Mouse (Mus musculus) hindbrain, embryonic 11.5 days (tissue): Measurements from ENCODE around the gene Inha. TPM values are rescaled to one million over a fixed set of nuclear protein-coding genes. Genes with fewer than 3 reads are reported as not detected.

Source experiments
- ATAC-seq: fragments of 200-750 bp; cut with Nextera tagmentation; 2 replicates; pipeline ENCODE4 v1.8.0; 2017; ENCODE audit warnings: mild to moderate bottlenecking, moderate TSS enrichment, moderate library complexity; ENCODE audit not compliant: low FRiP score
- DNase-seq: peaks from one replicate; pipeline ENCODE4 v3.0.0-alpha.2; 2015; ENCODE audit warnings: low spot score
- H3K27ac ChIP-seq: fragments of 300-500 bp; sonication (generic); 2 replicates; pipeline ENCODE4 v1.5.1; 2014; ENCODE audit warnings: mild to moderate bottlenecking, low read depth, low read length
- H3K27me3 ChIP-seq: fragments of 300-500 bp; sonication (generic); 2 replicates; pipeline ENCODE4 v1.6.1; 2014; ENCODE audit warnings: mild to moderate bottlenecking, low read length, moderate library complexity, mixed read lengths; ENCODE audit not compliant: control insufficient read depth, insufficient read depth
- H3K36me3 ChIP-seq: fragments of 300-500 bp; sonication (generic); 2 replicates; pipeline ENCODE4 v1.6.1; 2014; ENCODE audit warnings: mild to moderate bottlenecking, low read length, moderate library complexity, mixed read lengths; ENCODE audit not compliant: control insufficient read depth, insufficient read depth
- H3K4me1 ChIP-seq: fragments of 300-500 bp; sonication (generic); replicated peaks from 2 replicates; pipeline ENCODE4 v1.6.1; 2014; ENCODE audit warnings: low read length, mixed read lengths; ENCODE audit not compliant: control insufficient read depth, insufficient read depth
- H3K4me2 ChIP-seq: fragments of 300-500 bp; sonication (generic); replicated peaks from 2 replicates; pipeline ENCODE4 v1.6.1; 2014; ENCODE audit warnings: mild to moderate bottlenecking, low read depth, low read length
- H3K4me3 ChIP-seq: fragments of 300-500 bp; sonication (generic); 2 replicates; pipeline ENCODE4 v1.5.1; 2014; ENCODE audit warnings: low read depth, low read length
- H3K9ac ChIP-seq: fragments of 300-500 bp; sonication (generic); 2 replicates; pipeline ENCODE4 v1.6.1; 2014; ENCODE audit warnings: low read depth, low read length
- H3K9me3 ChIP-seq: fragments of 300-500 bp; sonication (generic); 2 replicates; pipeline ENCODE4 v1.6.1; 2016; ENCODE audit warnings: low read length; ENCODE audit not compliant: control insufficient read depth
- WGBS: fragments of 180-500 bp; shearing (Covaris S2); extraction: QIAGEN DNeasy Blood & Tissue Kit; methylation state at CpG from one replicate; pipeline ENCODE4 v1.1.7; 2014; 5-methylcytosine and 5-hydroxymethylcytosine counted together
- polyA plus RNA-seq: library from polyadenylated mRNA; unstranded; fragments of >200 nt; fragmentation: Nextera tagmentation; extraction: Ambion mirVana; gene quantifications from 2 replicates; pipeline ENCODE4 v1.2.1, GENCODE M21; 2014

Inha gene
- polyA plus RNA-seq, 1 experiment from 2014 or later: 2.0 TPM

DNA sequence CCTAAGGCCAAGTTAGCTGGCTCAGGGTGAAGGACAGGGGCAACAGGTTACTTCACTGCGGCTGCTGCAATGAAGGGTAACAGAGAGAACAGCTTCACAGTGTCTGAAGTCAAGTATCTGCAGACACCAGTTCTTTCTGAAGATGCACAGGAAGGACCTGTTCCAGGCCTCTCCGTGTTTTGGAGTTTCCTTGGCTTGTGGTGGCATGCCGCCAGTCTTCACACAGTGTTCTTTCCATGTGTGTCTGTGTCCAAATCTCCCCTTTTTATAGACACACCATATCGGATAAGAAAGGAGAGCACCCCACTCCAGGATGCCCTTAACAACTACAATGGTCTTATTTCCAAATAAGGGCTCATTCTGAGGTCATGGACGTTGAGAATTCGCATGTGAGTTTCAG is 37.5 kb downstream of the Inha start:
- no peaks in the 10 kb centered on the region for H3K27me3 ChIP-seq
- 93% methylated on average over 6 of the region's 6 CpGs for WGBS
- 0 out of 2 replicates have a peak, but pooled peaks cover 2% of the 10 kb centered on the region for H3K4me1 ChIP-seq
- DNase-seq (no peak), ATAC-seq (no peak)
- no peak overlapping the region for H3K27ac ChIP-seq
- H3K4me3 ChIP-seq: no peak overlapping the region
- no peaks in the 10 kb centered on the region for H3K9me3 ChIP-seq
- H3K36me3 ChIP-seq: no peaks in the 10 kb centered on the region
- no peak overlapping the region for H3K9ac ChIP-seq
- no peak overlapping the region for H3K4me2 ChIP-seq

DNA sequence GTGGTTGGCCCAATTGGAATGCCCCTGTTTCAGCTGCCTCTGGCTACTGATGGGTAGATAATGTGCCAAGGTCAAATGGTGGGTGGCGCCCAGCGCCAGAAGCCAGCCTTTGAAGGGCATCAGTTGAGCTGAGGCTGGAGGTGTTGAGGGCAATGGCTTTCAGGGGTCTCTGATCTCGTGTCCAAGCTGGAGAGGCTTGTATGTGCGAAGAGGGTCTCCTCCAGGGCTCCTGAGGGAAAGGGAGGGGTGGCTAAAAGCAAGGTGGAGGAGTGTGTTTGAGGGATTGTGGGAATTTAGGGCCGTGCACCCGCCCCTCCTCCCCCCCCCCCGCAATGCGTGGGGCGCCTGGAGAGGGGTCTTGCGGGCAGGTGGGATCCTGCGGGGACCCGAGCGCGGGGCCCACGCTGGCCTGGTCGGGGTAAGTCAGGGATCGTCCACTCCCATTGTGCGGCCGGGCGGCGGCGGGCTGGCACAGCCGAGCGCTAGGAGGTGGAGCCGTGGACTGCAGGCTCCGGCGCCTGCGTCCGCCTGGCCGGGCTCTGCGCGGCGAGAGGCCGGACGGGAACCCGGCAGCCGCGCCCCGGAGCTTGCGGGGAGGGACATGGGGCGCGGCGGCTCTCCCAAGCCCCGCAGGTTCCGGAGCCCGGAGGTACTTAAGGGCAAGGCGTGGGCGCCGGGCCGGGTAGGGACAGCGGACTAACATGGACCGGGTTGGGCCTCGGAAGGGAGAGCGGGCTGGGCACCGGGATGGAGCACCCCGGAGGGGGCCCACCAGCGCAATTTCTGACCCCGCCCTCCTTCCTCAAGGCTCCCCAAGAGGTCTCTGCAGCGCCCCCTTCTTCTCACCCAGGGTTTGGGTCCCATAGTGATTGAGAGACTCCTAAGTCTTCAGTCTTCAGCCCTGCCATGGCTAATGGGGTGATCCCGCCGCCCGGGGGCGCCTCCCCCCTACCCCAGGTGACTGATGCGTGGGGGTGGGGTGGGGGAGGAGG is 39.4 kb downstream of the Inha start, which contains the start of gene Slc4a3:
TSS of gene Slc4a3 (plus strand) at position 302 of the 992 bp plus-strand sequence.
- 2% methylated on average over 54 of the region's 64 CpGs for WGBS
- H3K4me2 ChIP-seq: peak within 1 kb of the TSS; percentile 81
- peak; percentile 83 for ATAC-seq
- no peaks in the 10 kb centered on the region; the same call in 1 of the 2 replicates for H3K36me3 ChIP-seq
- H3K4me1 ChIP-seq: 0 out of 2 replicates have a peak, but pooled peaks cover 2% of the 10 kb centered on the region
- peak; percentile 77 for DNase-seq
- peak within 1 kb of the TSS; percentile 74 for H3K27ac ChIP-seq
- no peaks in the 10 kb centered on the region for H3K9me3 ChIP-seq
- H3K27me3 ChIP-seq: no peaks in the 10 kb centered on the region
- H3K4me3 ChIP-seq: peak within 1 kb of the TSS; percentile 73
- peak within 1 kb of the TSS; percentile 83 for H3K9ac ChIP-seq

DNA sequence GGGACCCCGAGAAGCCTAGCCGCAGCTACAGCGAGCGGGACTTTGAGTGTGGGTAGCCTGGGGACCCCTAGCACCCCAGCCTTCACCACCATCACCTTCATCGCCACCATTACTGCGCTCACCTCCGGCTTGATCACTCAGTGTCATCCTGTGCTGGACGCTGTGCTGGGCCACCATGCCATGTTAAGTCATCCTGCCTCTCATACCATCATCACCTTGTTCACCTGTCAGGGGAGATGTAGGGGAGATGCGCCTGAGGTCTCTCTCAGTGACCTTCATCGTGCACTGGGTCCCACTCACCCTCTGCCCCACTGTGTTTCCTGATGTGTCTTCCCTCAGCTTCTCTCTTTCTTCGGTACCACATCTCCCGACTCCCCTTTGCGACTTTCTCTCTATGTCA is 40.5 kb downstream of the Inha start:
- WGBS: 92% methylated on average over 13 of the region's 13 CpGs
- 0 out of 2 replicates have a peak, but pooled peaks cover 2% of the 10 kb centered on the region for H3K4me1 ChIP-seq
- no peak overlapping the region; the same call in 1 of the 2 replicates for H3K4me2 ChIP-seq
- H3K9me3 ChIP-seq: no peaks in the 10 kb centered on the region
- H3K27ac ChIP-seq: no peak overlapping the region
- H3K27me3 ChIP-seq: no peaks in the 10 kb centered on the region
- no peak overlapping the region for H3K4me3 ChIP-seq
- H3K9ac ChIP-seq: no peak overlapping the region
- no peak for DNase-seq
- no peak for ATAC-seq
- no peaks in the 10 kb centered on the region; the same call in 1 of the 2 replicates for H3K36me3 ChIP-seq

DNA sequence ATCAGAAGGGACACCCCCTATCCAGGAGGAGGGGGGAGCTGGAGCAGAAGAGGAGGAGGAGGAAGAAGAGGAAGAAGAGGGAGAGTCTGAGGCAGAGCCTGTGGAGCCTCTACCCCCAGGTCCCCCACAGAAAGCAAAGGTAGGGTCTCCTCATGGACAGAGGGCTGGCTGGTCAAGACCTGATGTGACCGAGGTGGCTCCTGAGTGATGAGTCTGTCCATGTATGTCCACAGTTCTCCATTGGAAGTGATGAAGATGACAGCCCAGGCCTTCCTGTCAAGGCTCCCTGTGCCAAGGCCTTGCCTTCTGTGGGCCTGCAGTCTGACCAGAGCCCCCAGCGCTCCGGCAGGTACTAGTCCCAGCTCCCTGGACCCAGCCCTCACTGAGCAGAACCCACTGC is 41.2 kb downstream of the Inha start:
- 95% methylated on average over 3 of the region's 3 CpGs for WGBS
- ATAC-seq: no peak

DNA sequence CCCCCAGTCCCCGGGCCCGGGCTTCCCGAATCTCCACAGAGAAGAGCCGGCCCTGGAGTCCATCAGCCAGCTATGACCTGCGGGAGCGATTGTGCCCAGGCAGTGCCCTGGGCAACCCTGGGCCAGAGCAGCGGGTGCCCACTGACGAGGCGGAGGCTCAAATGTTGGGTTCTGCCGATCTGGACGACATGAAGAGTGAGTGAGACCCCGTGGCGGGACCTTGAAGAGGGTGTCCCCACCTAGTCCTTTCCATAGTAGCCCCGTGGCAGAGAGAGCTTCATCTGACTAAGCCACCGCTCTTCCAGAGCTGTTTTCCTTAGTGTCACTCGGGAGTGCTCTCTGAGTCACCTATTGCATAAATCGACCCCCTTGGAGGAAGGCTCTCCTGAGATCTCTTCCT is 42.0 kb downstream of the Inha start:
- Histone ChIP-seq H3K27ac (no peak overlapping the region), H3K27me3 (no peaks in the 10 kb centered on the region), H3K4me1 (0 out of 2 replicates have a peak, but pooled peaks cover 2% of the 10 kb centered on the region), H3K4me3 (no peak overlapping the region), H3K4me2 (no peak overlapping the region), H3K9me3 (no peaks in the 10 kb centered on the region), H3K9ac (no peak overlapping the region), H3K36me3 (no peaks in the 10 kb centered on the region; the same call in 1 of the 2 replicates)
- ATAC-seq: no peak
- DNase-seq: no peak
- 90% methylated on average over 17 of the region's 17 CpGs for WGBS

More for the DNA sequence above, 41.2 kb downstream of the Inha start:
- no peaks in the 10 kb centered on the region; the same call in 1 of the 2 replicates for H3K36me3 ChIP-seq
- H3K4me1 ChIP-seq: 0 out of 2 replicates have a peak, but pooled peaks cover 2% of the 10 kb centered on the region
- no peak overlapping the region for H3K9ac ChIP-seq
- no peak overlapping the region for H3K4me2 ChIP-seq
- no peak overlapping the region for H3K27ac ChIP-seq
- no peaks in the 10 kb centered on the region for H3K9me3 ChIP-seq
- DNase-seq: no peak
- H3K4me3 ChIP-seq: no peak overlapping the region
- no peaks in the 10 kb centered on the region for H3K27me3 ChIP-seq

DNA sequence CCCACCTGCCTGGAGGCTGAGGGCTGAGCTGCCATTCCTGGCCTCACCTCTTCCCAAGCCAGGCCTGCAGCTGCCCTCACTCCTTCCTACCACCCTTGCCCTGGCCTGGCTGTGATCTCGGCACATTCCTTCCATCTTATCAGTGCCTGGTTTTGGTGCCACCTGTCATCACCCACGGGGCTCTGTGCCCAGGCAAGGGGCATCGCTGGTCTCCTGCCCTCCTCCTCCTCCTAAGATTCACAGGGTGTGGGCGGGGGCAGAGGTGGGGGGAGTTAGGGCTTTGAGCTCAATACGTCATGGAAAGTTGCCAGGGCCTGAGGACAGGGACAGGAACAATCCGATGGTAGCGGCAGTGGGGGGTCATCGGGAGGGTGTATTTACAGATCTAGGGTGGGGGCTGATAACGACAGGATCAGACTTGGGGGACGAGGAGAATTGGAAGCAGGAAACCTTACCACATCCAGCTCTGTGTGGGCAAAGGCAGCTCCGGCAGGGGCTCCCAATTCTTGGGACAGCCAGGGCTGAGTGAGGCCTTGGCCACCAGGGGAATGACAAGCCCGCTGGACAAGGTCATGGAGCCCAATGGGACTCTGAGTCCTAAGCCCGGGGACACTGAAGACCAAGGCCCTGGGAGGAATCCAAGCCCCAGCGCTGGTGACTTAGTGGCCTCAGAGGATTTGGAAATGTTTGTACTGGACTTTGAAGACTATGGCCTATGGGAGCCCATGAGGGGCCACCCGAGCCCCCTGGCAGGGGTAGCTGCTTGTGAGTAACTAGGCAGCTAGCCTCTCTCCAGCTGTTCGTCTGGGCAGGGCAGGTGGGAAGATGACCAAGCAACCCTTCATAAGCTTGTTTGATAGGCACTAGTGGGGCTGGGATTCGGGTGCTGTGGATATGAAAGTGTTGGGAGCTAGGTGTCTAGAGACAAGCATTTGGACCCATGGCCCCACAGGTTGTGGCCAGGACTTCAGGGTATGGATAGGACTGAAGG is 42.7 kb downstream of the Inha start:
- Histone ChIP-seq H3K9ac (no peak overlapping the region), H3K27me3 (no peaks in the 10 kb centered on the region), H3K4me1 (0 out of 2 replicates have a peak, but pooled peaks cover 2% of the 10 kb centered on the region), H3K9me3 (no peaks in the 10 kb centered on the region), H3K27ac (no peak overlapping the region), H3K4me2 (no peak overlapping the region), H3K36me3 (no peaks in the 10 kb centered on the region; the same call in 1 of the 2 replicates), H3K4me3 (no peak overlapping the region)
- ATAC-seq (no peak), DNase-seq (no peak)
- 90% methylated on average over 17 of the region's 17 CpGs for WGBS

DNA sequence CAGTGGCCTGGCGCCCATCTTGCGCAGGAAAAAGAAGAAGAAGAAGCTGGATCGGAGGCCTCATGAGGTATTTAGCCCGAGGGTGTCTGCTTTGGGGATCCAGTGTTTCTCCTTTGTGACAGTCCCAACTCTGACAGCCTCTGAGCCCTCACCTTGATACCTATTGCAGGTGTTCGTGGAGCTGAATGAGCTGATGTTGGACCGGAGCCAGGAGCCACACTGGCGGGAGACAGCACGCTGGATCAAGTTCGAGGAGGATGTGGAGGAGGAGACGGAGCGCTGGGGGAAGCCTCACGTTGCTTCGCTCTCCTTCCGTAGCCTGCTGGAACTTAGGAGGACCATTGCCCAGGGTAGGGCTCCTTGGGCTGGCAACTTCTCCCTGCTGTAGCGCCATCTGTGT is 43.7 kb downstream of the Inha start:
- no peak overlapping the region for H3K27ac ChIP-seq
- 93% methylated on average over 15 of the region's 15 CpGs for WGBS
- 0 out of 2 replicates have a peak, but pooled peaks cover 2% of the 10 kb centered on the region for H3K4me1 ChIP-seq
- DNase-seq (no peak), ATAC-seq (no peak)
- no peaks in the 10 kb centered on the region; the same call in 1 of the 2 replicates for H3K36me3 ChIP-seq
- H3K9me3 ChIP-seq: no peaks in the 10 kb centered on the region
- no peak overlapping the region for H3K4me2 ChIP-seq
- H3K9ac ChIP-seq: no peak overlapping the region
- H3K4me3 ChIP-seq: no peak overlapping the region
- H3K27me3 ChIP-seq: no peaks in the 10 kb centered on the region

DNA sequence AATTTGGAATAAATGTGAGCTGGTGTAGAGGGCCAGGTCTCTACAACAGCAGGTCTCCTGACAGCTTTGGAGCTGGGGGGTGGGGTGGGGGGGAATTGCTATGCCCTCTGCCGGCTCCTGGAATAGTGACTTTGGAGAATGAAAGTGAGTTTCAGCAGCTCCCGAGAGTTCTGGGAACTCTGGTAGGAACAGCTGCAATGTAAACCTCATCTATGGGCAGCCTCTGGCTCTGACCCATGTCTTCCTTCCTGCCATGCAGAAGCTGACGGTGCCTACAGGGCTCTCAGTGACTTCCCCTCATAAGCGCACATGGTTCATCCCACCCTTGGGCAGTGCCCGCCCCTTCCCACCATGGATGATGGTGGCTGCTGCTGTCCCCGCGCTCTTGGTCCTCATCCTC is 48.8 kb downstream of the Inha start:
- no peak overlapping the region for H3K4me2 ChIP-seq
- H3K9me3 ChIP-seq: no peaks in the 10 kb centered on the region
- DNase-seq (no peak), ATAC-seq (no peak)
- 92% methylated on average over 7 of the region's 7 CpGs for WGBS
- H3K36me3 ChIP-seq: no peaks in the 10 kb centered on the region
- H3K9ac ChIP-seq: no peak overlapping the region
- H3K27me3 ChIP-seq: no peaks in the 10 kb centered on the region
- no peak overlapping the region for H3K4me3 ChIP-seq
- 0 out of 2 replicates have a peak, but pooled peaks cover 2% of the 10 kb centered on the region for H3K4me1 ChIP-seq
- no peak overlapping the region for H3K27ac ChIP-seq
